Mouse (Mus musculus): ENCODE data around the gene Lmtk2.

Lmtk2 gene

GRCm38 (mm10) chr5:144215992-144216391, 115.8 kb downstream of the Lmtk2 start:
- no peak for DNase-seq (ENCODE audit: low read depth, low spot score)

- DNase-seq (ENCODE audit: low read depth, low spot score) = no peak
These were observed 117.8 kb downstream of the Lmtk2 start for GRCm38 (mm10) chr5:144218061-144218460.

GRCm38 (mm10) chr5:144219306-144219705, 119.1 kb downstream of the Lmtk2 start:
- DNase-seq (ENCODE audit: low read depth, low spot score) = no peak

- DNase-seq (ENCODE audit: low read depth, low spot score) = no peak
These were observed 119.7 kb downstream of the Lmtk2 start for GRCm38 (mm10) chr5:144219936-144220335.

GRCm38 (mm10) chr5:144221305-144221704, 121.1 kb downstream of the Lmtk2 start:
- DNase-seq (ENCODE audit: low read depth, low spot score) = no peak

GRCm38 (mm10) chr5:144222811-144223502, 122.7 kb downstream of the Lmtk2 start:
- DNase-seq (ENCODE audit: low read depth, low spot score) = no peak

- DNase-seq (ENCODE audit: low read depth, low spot score) = peak; percentile 95
These were observed 123.2 kb downstream of the Lmtk2 start, which contains the start of gene Tecpr1 for GRCm38 (mm10) chr5:144223503-144223862. Gene Tecpr1, minus strand, starts transcription at chr5:144223615.

GRCm38 (mm10) chr5:144223899-144224816, 123.9 kb downstream of the Lmtk2 start:
- no peak for DNase-seq (ENCODE audit: low read depth, low spot score)

GRCm38 (mm10) chr5:144226220-144226619, 126.0 kb downstream of the Lmtk2 start:
- DNase-seq (ENCODE audit: low read depth, low spot score) = no peak

GRCm38 (mm10) chr5:144230216-144230615, 130.0 kb downstream of the Lmtk2 start:
- DNase-seq (ENCODE audit: low read depth, low spot score) = no peak

GRCm38 (mm10) chr5:144231410-144231809, 131.2 kb downstream of the Lmtk2 start:
- no peak for DNase-seq (ENCODE audit: low read depth, low spot score)

GRCm38 (mm10) chr5:144232531-144232930, 132.3 kb downstream of the Lmtk2 start:
- no peak for DNase-seq (ENCODE audit: low read depth, low spot score)

GRCm38 (mm10) chr5:144234222-144234621, 134.0 kb downstream of the Lmtk2 start:
- no peak for DNase-seq (ENCODE audit: low read depth, low spot score)

- DNase-seq (ENCODE audit: low read depth, low spot score) = no peak
These were observed 134.5 kb downstream of the Lmtk2 start for GRCm38 (mm10) chr5:144234714-144235113.

All from forelimb bud, embryonic 11.5 days (tissue).